Mouse (Mus musculus) adrenal gland, adult (tissue): ENCODE measurements at regions not wholly inside any gene's neighbourhood (a gene's known extent, or its start where the extent isn't known, plus 50 kb on each side); places are given as distances from the start of the nearest gene placed in this dataset.

Experiments
- DNase-seq, 2 experiments: peaks; one replicate each; pipeline ENCODE4 v3.0.0; 2022 to 2023; ENCODE audit warnings: low spot score in 1 of 2; ENCODE audit not compliant: inconsistent age in 2 of 2

DNA sequence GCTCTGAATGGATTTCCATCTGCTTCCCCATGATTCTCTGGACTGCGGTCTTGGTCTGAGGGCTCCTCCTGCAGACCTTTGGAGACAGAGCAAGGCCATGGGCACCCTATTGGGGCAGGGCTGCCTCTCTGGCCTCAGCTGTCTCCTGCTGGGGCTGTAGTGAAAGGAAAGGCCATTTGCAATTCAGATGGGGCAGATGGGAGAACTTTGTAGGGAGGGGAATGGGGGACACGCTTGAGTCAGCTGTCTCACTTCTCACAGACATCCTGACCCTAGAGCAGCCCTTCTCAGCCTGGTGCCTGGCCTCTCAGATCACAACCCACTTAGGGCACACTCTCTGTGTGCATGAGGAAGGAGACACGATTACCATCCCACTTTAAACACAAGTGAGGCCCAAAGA, 60.3 kb upstream of the Lhx1 start:
- DNase-seq, result no peak

DNA sequence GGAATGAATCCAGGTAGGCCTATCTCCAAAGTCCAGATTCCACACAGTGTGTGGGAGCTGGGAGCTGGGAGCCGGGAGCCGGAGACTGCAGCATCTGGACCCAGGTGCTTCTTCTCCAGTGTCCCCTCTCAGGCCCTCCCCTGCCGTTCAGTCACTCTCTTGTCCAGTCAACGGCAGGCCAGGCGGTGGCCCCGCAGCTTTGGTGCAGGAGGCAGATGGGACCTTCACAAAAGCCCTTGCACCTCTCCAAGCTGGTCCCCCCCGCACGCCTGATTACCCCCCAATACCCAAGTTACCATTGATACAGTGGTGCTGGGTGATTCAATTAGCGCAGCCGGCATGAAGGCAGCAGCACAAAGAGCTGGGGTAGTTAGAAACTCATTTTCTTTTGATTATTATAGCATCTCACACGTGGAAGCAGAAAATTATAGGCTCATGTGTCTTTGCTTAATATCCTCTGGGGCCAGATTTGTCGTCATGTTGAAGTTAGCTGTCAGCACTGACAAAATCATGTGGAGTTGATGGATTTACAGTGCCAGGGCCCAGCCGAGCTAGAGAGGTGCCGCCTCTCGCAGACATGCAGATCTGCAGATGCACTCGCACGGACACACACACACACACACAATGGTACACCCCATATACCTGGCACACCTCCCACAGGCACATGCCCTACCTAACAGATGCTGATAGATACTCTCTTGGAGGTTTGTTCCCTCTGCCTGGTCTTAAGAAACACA, 53.6 kb upstream of the Lhx1 start:
- DNase-seq, result no peak
